Mouse (Mus musculus) ES-Bruce4 (cell line): ENCODE measurements at regions not wholly inside any gene's neighbourhood (a gene's known extent, or its start where the extent isn't known, plus 50 kb on each side); places are given as distances from the start of the nearest gene placed in this dataset.

ENCODE experiments used
- H3K27ac ChIP-seq: 2 replicates; pipeline ENCODE4 v1.5.1; 2012; ENCODE audit warnings: low read length, inconsistent platforms; ENCODE audit not compliant: insufficient read depth
- H3K27me3 ChIP-seq: 2 replicates; pipeline ENCODE4 v1.6.1; 2012; ENCODE audit warnings: mild to moderate bottlenecking, low read length, inconsistent platforms; ENCODE audit not compliant: control insufficient read depth, poor library complexity, insufficient read depth, severe bottlenecking
- H3K36me3 ChIP-seq: 2 replicates; pipeline ENCODE4 v1.6.1; 2012; ENCODE audit warnings: inconsistent platforms, mild to moderate bottlenecking, low read length, moderate library complexity; ENCODE audit not compliant: control insufficient read depth, poor library complexity, insufficient read depth, severe bottlenecking
- H3K4me1 ChIP-seq: one replicate; pipeline ENCODE4 v1.8.1; 2011; ENCODE audit warnings: low read length; ENCODE audit not compliant: control insufficient read depth, insufficient read depth
- H3K4me3 ChIP-seq: 2 replicates; pipeline ENCODE4 v1.5.1; 2011; ENCODE audit warnings: low read depth, mild to moderate bottlenecking, low read length
- H3K9ac ChIP-seq: 2 replicates; pipeline ENCODE4 v1.6.1; 2012; ENCODE audit warnings: low read depth, mild to moderate bottlenecking, inconsistent platforms; ENCODE audit not compliant: poor library complexity, severe bottlenecking
- H3K9me3 ChIP-seq: replicated peaks from 2 replicates; pipeline ENCODE4 v1.6.1; 2012; ENCODE audit warnings: mild to moderate bottlenecking, low read length, inconsistent platforms; ENCODE audit not compliant: control insufficient read depth, poor library complexity, insufficient read depth, severe bottlenecking
- CTCF ChIP-seq: IDR thresholded peaks from one replicate; pipeline ENCODE4 v1.8.1; 2011; ENCODE audit warnings: low read depth, low read length
- EP300 ChIP-seq: IDR thresholded peaks from 2 replicates; pipeline ENCODE4 v1.6.1; 2011; ENCODE audit warnings: low read depth, low read length; ENCODE audit not compliant: insufficient read depth
- POLR2A ChIP-seq: IDR thresholded peaks from one replicate; pipeline ENCODE4 v1.8.1; 2011; ENCODE audit warnings: low read length; ENCODE audit not compliant: insufficient read depth

GRCm38 (mm10) chr6:111913771-111914405 lies 359.7 kb upstream of the Lmcd1 start:
- Histone ChIP-seq H3K27me3 (no peaks in the 10 kb centered on the region), H3K4me1 (no peaks in the 10 kb centered on the region), H3K36me3 (no peaks in the 10 kb centered on the region), H3K4me3 (no peak overlapping the region), H3K9me3 (no peaks in the 10 kb centered on the region; the same call in 1 of the 2 replicates), H3K27ac (no peak overlapping the region), H3K9ac (no peak overlapping the region)
- TF ChIP-seq CTCF (no peak), POLR2A (no peak), EP300 (no peak)

DNA sequence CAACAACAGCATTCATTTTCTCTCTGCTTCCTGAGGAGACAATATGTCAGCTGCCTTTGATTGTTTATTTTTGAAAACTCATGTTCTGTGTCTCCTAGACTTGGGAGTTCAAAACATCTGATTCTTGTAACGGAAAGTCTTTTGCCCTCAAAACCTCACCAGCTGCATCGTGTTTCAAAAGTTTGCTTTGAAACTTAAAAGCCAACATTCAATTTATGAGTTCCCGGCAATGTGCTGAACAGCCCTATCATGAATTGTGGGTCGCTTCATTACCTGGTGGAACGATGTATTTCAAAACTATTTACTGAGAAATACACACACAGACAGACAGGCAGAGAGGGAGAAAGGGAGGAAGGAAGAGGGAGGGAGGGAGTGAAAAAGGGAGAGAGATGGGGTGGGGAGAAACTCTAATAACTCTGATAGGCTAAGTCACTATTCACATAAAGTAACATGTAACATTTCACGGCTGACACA lies 356.3 kb upstream of the Lmcd1 start:
- Histone ChIP-seq H3K27me3 (no peaks in the 10 kb centered on the region), H3K9ac (no peak overlapping the region), H3K36me3 (no peaks in the 10 kb centered on the region), H3K27ac (no peak overlapping the region), H3K9me3 (no peaks in the 10 kb centered on the region), H3K4me1 (no peaks in the 10 kb centered on the region), H3K4me3 (no peak overlapping the region)
- TF ChIP-seq POLR2A, result no peak

GRCm38 (mm10) chr6:111917868-111918597 lies 355.5 kb upstream of the Lmcd1 start:
- H3K27ac ChIP-seq, result no peak overlapping the region
- H3K36me3 ChIP-seq, result no peaks in the 10 kb centered on the region
- H3K9me3 ChIP-seq, result no peaks in the 10 kb centered on the region
- no peaks in the 10 kb centered on the region for H3K4me1 ChIP-seq
- TF ChIP-seq POLR2A (no peak), EP300 (no peak)
- no peaks in the 10 kb centered on the region for H3K27me3 ChIP-seq
- H3K9ac ChIP-seq, result no peak overlapping the region
- H3K4me3 ChIP-seq, result no peak overlapping the region

DNA sequence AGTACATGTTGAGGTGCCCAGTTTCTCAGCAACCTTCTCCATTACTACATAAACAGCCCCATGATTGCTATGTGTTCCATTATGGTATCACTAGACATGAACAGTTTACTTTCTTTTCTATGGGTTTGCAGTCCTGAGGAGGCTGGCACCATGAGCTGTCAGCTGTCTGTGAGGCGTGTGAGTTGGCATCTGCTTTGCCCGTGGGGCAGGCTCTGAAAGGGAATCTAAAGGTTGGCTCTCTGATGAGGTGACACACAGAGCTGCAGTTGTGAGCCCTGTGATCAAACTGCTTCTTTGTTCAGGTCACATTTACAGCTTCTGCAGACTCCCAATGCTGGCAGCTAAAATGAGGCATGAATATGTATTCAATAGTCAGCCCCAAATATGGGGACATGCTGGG lies 341.0 kb upstream of the Lmcd1 start:
- H3K9me3 ChIP-seq, result peaks cover 7% of the 10 kb centered on the region
- TF ChIP-seq CTCF, result no peak
- no peak for TF ChIP-seq EP300
- no peak for TF ChIP-seq POLR2A
- no peaks in the 10 kb centered on the region for H3K36me3 ChIP-seq
- no peaks in the 10 kb centered on the region for H3K4me1 ChIP-seq
- no peaks in the 10 kb centered on the region for H3K27me3 ChIP-seq
- no peak overlapping the region for H3K4me3 ChIP-seq
- H3K27ac ChIP-seq, result no peak overlapping the region
- no peak overlapping the region for H3K9ac ChIP-seq

GRCm38 (mm10) chr6:111954401-111954800 lies 319.2 kb upstream of the Lmcd1 start:
- TF ChIP-seq CTCF (no peak), POLR2A (no peak)
- H3K27me3 ChIP-seq, result no peaks in the 10 kb centered on the region
- no peak overlapping the region for H3K4me3 ChIP-seq
- no peaks in the 10 kb centered on the region for H3K36me3 ChIP-seq
- H3K4me1 ChIP-seq, result no peaks in the 10 kb centered on the region
- H3K9me3 ChIP-seq, result no peaks in the 10 kb centered on the region
- H3K9ac ChIP-seq, result no peak overlapping the region
- no peak overlapping the region for H3K27ac ChIP-seq

DNA sequence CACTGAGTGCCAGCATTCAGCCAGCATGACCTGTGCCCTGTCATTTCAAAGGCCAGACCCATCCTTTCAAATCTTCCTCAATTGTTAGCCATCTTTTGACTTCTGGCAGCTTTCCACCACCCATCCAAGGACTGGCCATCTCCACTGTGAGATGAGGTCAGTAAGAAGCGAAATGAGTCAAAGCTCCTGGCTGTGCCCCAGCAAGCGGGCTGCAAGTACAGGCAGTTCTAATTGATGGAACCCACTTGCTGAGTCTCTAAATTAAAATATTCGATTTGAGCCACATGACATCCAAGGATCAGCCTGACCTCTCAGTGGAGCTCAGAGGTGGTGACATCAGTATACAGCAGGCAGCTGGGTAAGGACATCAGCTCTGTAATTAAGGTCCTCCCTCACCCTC lies 307.8 kb upstream of the Lmcd1 start:
- Histone ChIP-seq H3K4me3 (no peak overlapping the region), H3K9ac (no peak overlapping the region), H3K27ac (no peak overlapping the region), H3K9me3 (no peaks in the 10 kb centered on the region), H3K36me3 (no peaks in the 10 kb centered on the region), H3K27me3 (no peaks in the 10 kb centered on the region), H3K4me1 (no peaks in the 10 kb centered on the region)
- TF ChIP-seq CTCF, result no peak
- TF ChIP-seq POLR2A, result no peak
- no peak for TF ChIP-seq EP300
